Mouse (Mus musculus) thymus, adult 2 months (tissue): ENCODE data around the gene Nr4a1. TPM values are rescaled to one million over a fixed set of nuclear protein-coding genes. Genes with fewer than 3 reads are reported as not detected.

Source experiments
- DNase-seq: peaks from one replicate; pipeline ENCODE4 v3.0.0; 2021
- H3K27ac ChIP-seq: fragments of 200-500 bp; 2 replicates; pipeline ENCODE4 v1.5.1; 2012; ENCODE audit warnings: low read length, control low read depth; ENCODE audit not compliant: control insufficient read depth, insufficient read depth
- H3K27me3 ChIP-seq: fragments of 200-500 bp; 2 replicates; pipeline ENCODE4 v1.6.1; 2012; ENCODE audit warnings: mild to moderate bottlenecking, low read length, moderate library complexity, mixed read lengths; ENCODE audit not compliant: control insufficient read depth, insufficient read depth
- H3K36me3 ChIP-seq: fragments of 200-500 bp; 2 replicates; pipeline ENCODE4 v1.6.1; 2012; ENCODE audit warnings: mild to moderate bottlenecking, low read length, moderate library complexity; ENCODE audit not compliant: control insufficient read depth, insufficient read depth
- H3K4me1 ChIP-seq: fragments of 200-500 bp; replicated peaks from 2 replicates; pipeline ENCODE4 v1.6.1; 2012; ENCODE audit warnings: low read length; ENCODE audit not compliant: control insufficient read depth, insufficient read depth
- H3K4me3 ChIP-seq: fragments of 200-500 bp; 2 replicates; pipeline ENCODE4 v1.5.1; 2012; ENCODE audit warnings: mild to moderate bottlenecking, low read length, control low read depth, moderate library complexity; ENCODE audit not compliant: control insufficient read depth, insufficient read depth
- CTCF ChIP-seq: fragments of 200-500 bp; IDR thresholded peaks from 2 replicates; pipeline ENCODE4 v1.5.1; 2012; ENCODE audit warnings: mild to moderate bottlenecking, control low read depth, low read length, moderate library complexity, borderline replicate concordance; ENCODE audit not compliant: control insufficient read depth, poor library complexity, insufficient read depth; ENCODE audit errors: extremely low read depth
- POLR2A ChIP-seq: fragments of 200-500 bp; IDR thresholded peaks from 2 replicates; pipeline ENCODE4 v1.6.1; 2012; ENCODE audit warnings: mild to moderate bottlenecking, low read length, control low read depth, moderate library complexity; ENCODE audit not compliant: control insufficient read depth, poor library complexity, insufficient read depth; ENCODE audit errors: extremely low read depth
- WGBS: fragments of 180-500 bp; shearing (Covaris S2); methylation state at CpG from one replicate; pipeline ENCODE4 v1.1.7; 2018; 5-methylcytosine and 5-hydroxymethylcytosine counted together
- polyA plus RNA-seq: library from polyadenylated mRNA; depleted of rRNA; stranded (reverse); fragments of >200 nt; gene quantifications from 2 replicates; pipeline ENCODE4 v1.2.3, GENCODE M21; 2012

Gene Nr4a1
- polyA plus RNA-seq, 1 experiment = 164 TPM

DNA sequence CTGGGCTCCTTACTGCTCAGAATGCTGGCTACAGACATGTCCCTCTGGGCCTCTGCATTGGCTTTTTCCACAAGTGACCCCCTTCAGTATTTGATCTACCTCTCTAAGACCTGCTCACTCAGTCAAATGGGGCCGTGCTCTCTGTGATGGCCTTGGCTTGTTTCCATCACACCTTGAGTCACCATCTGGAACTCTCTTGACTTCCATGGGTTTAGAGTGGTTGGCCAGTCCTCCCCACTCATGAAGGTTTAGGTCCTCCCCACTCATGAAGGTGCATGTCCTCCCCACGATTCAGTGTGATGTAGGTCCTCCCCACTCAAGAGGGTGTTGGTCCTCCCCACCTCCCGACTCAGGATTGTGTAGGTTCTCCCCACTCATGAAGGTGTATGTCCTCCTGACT, 20.9 kb upstream of the Nr4a1 start:
- no peaks in the 10 kb centered on the region for H3K27me3 ChIP-seq
- peak overlapping the region; percentile 16; the same call in 1 of the 2 replicates for H3K27ac ChIP-seq
- 83% methylated on average over 3 of the region's 3 CpGs for WGBS
- H3K4me3 ChIP-seq = no peak overlapping the region
- no peaks in the 10 kb centered on the region for H3K36me3 ChIP-seq
- DNase-seq = no peak
- peaks cover 49% of the 10 kb centered on the region for H3K4me1 ChIP-seq
- no peak for TF ChIP-seq POLR2A
- no peak for TF ChIP-seq CTCF

DNA sequence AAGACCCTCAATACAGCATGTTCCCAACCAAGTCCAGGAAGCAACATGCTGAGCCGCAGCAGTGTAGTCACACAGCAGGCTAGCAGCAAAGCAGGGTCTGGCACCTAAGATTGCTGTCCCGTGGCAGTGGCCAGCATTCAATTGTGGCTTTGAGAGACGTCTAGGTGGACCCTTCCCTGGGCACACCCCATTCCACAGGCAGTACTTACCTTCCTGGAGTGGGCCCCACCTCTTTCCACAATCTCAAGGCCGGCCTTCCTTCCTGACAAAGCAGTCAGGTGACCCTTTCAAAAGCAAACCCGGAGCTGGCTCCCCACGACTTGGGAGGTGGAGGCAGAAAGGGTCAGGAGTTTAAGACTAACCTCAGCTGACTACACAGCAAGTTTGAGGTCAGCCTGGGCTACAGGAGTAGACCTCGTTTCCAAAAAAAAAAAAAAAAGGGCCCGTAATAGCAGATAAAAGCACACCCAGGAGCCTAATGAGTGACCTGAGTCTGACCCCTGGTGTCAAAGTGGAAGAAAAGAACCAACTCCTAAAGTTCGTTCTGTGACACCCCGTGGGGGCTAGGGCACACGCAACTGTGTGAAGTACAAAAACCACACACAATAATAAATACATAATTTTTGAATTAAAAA, 20.3 kb upstream of the Nr4a1 start:
- no peak for DNase-seq
- Histone ChIP-seq H3K27me3 (no peaks in the 10 kb centered on the region), H3K4me3 (no peak overlapping the region), H3K36me3 (no peaks in the 10 kb centered on the region), H3K4me1 (peaks cover 43% of the 10 kb centered on the region), H3K27ac (no peak overlapping the region)
- 42% methylated on average over 11 of the region's 11 CpGs for WGBS
- TF ChIP-seq POLR2A = no peak
- no peak for TF ChIP-seq CTCF

- H3K36me3 ChIP-seq = no peaks in the 10 kb centered on the region
- H3K27ac ChIP-seq = peak overlapping the region; percentile 72
- H3K27me3 ChIP-seq = no peaks in the 10 kb centered on the region
- TF ChIP-seq CTCF (no peak), POLR2A (no peak)
- H3K4me3 ChIP-seq = no peak overlapping the region
- no peak for DNase-seq
- H3K4me1 ChIP-seq = peaks cover 43% of the 10 kb centered on the region
- WGBS = 68% methylated on average over 10 of the region's 10 CpGs
Observed at GRCm38 (mm10) chr15:101234611-101235341, 19.3 kb upstream of the Nr4a1 start.

DNA sequence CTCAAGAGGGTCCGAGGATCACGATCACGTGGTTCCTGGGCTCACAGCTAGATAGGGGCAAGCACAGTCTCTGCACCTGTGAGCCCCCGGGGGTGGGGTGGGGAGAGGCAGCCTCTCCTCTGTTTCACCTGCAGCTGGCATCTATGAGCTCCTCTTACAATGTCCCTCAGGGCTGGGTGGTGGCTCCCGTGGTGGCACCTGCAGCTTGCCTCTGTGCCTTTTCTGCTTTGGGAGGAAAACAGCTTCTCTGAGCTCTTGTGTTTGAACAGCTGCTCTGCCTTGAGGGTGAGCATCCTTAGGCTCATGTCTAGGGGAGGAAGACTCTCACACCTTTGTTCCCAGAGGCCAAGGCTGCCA, 18.7 kb upstream of the Nr4a1 start:
- H3K27ac ChIP-seq = peak overlapping the region; percentile 72
- peak; percentile 87 for DNase-seq
- TF ChIP-seq CTCF (0 out of 2 replicates have a peak, but pooled peaks have one; percentile 30), POLR2A (no peak)
- WGBS = 3% methylated on average over 5 of the region's 5 CpGs
- no peaks in the 10 kb centered on the region for H3K27me3 ChIP-seq
- peaks cover 43% of the 10 kb centered on the region for H3K4me1 ChIP-seq
- H3K4me3 ChIP-seq = no peak overlapping the region
- H3K36me3 ChIP-seq = no peaks in the 10 kb centered on the region

- TF ChIP-seq CTCF (no peak), POLR2A (no peak)
- 34% methylated on average over 12 of the region's 12 CpGs for WGBS
- Histone ChIP-seq H3K4me3 (no peak overlapping the region), H3K27ac (peak overlapping the region; percentile 64), H3K27me3 (no peaks in the 10 kb centered on the region), H3K36me3 (no peaks in the 10 kb centered on the region), H3K4me1 (peaks cover 44% of the 10 kb centered on the region)
- no peak for DNase-seq
Observed at GRCm38 (mm10) chr15:101235728-101236327, 18.2 kb upstream of the Nr4a1 start.

DNA sequence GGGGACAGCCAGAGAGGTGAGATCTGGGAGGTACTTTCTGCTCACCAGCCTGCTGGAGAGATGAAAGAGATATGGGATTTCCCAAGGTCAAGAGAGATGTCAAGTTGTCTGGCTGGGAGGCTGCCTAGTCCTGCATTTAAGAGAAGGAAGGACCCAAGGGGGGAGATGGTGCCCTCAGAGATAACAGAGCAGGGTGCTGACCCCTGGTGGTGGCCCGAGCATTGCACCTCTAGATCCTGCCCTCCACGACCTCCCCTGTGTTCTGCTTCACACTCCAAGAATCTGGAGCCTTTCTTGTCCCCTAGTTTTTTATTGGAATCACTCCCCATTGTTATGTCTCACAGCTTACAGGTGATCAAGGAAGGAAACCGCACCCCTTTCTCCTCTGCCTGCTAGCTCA, 17.2 kb upstream of the Nr4a1 start:
- DNase-seq = peak; percentile 84
- no peaks in the 10 kb centered on the region for H3K36me3 ChIP-seq
- H3K27ac ChIP-seq = no peak overlapping the region
- H3K27me3 ChIP-seq = no peaks in the 10 kb centered on the region
- H3K4me1 ChIP-seq = peaks cover 48% of the 10 kb centered on the region
- H3K4me3 ChIP-seq = no peak overlapping the region
- WGBS = 15% methylated on average over 3 of the region's 3 CpGs
- TF ChIP-seq CTCF (peak; percentile 83; the same call in 1 of the 2 replicates), POLR2A (no peak)
